Mouse (Mus musculus): ENCODE results near the gene Best2.

GRCm38 (mm10) chr8:84990836-84991235, 23.5 kb downstream of the Best2 start:
- TF ChIP-seq CTCF (IDR thresholded peaks at IDR 0.05; ENCODE audit: borderline replicate concordance, insufficient read depth, low read depth, low read length) (no peak), POLR2A (IDR thresholded peaks at IDR 0.05; ENCODE audit: borderline replicate concordance, insufficient read depth, low read length) (no peak)

Data from cerebellum, adult 2 months (tissue).